Mouse (Mus musculus) heart, embryonic 13.5 days (tissue): ENCODE data around the gene Tnfrsf22. TPM values are rescaled to one million over a fixed set of nuclear protein-coding genes. Genes with fewer than 3 reads are reported as not detected.
A peak's percentile ranks its signal among the peaks of the same experiment; 100 is the strongest.

Experiments
- ATAC-seq: fragments of 200-750 bp; cut with Nextera tagmentation; 2 replicates; pipeline ENCODE4 v1.8.0; 2017; ENCODE audit warnings: moderate TSS enrichment; ENCODE audit not compliant: insufficient number of reproducible peaks, low FRiP score, low TSS enrichment; ENCODE audit errors: extremely low read depth
- H3K27ac ChIP-seq: fragments of 300-500 bp; sonication (generic); replicated peaks from 2 replicates; pipeline ENCODE4 v1.5.1; 2015; ENCODE audit warnings: moderate library complexity, mild to moderate bottlenecking, inconsistent platforms
- H3K27me3 ChIP-seq: fragments of 300-500 bp; sonication (generic); replicated peaks from 2 replicates; pipeline ENCODE4 v1.6.1; 2015; ENCODE audit warnings: mild to moderate bottlenecking, inconsistent platforms
- H3K36me3 ChIP-seq: fragments of 300-500 bp; sonication (generic); 2 replicates; pipeline ENCODE4 v1.6.1; 2015; ENCODE audit warnings: mild to moderate bottlenecking, inconsistent platforms
- H3K4me1 ChIP-seq: fragments of 300-500 bp; sonication (generic); 2 replicates; pipeline ENCODE4 v1.6.1; 2015; ENCODE audit warnings: inconsistent platforms
- H3K4me2 ChIP-seq: fragments of 300-500 bp; sonication (generic); 2 replicates; pipeline ENCODE4 v1.6.1; 2015; ENCODE audit warnings: inconsistent platforms, mild to moderate bottlenecking, moderate library complexity
- H3K4me3 ChIP-seq: fragments of 300-500 bp; sonication (generic); 2 replicates; pipeline ENCODE4 v1.5.1; 2015; ENCODE audit warnings: moderate library complexity, mild to moderate bottlenecking, inconsistent platforms
- H3K9ac ChIP-seq: fragments of 300-500 bp; sonication (generic); 2 replicates; pipeline ENCODE4 v1.6.1; 2015; ENCODE audit warnings: inconsistent platforms, mild to moderate bottlenecking, moderate library complexity
- H3K9me3 ChIP-seq: fragments of 300-500 bp; sonication (generic); 2 replicates; pipeline ENCODE4 v1.6.1; 2016; ENCODE audit warnings: inconsistent platforms
- WGBS: fragments of 180-500 bp; shearing (Covaris S2); methylation state at CpG from one replicate; pipeline ENCODE4 v1.1.7; 2015; ENCODE audit warnings: mixed read lengths; 5-methylcytosine and 5-hydroxymethylcytosine counted together
- polyA plus RNA-seq: library from polyadenylated mRNA; unstranded; fragments of >200 nt; fragmentation: Nextera tagmentation; extraction: Ambion mirVana; gene quantifications from 2 replicates; pipeline ENCODE4 v1.2.1, GENCODE M21; 2015

Tnfrsf22 gene
- polyA plus RNA-seq, 1 experiment from 2014 or later, result 5.3 TPM

- WGBS, result 85% methylated on average over 1 of the region's 1 CpGs
- Histone ChIP-seq H3K36me3 (no peaks in the 10 kb centered on the region), H3K4me1 (no peaks in the 10 kb centered on the region), H3K9ac (no peak within 1 kb of the TSS), H3K4me2 (no peak within 1 kb of the TSS), H3K27me3 (no peaks in the 10 kb centered on the region), H3K27ac (no peak within 1 kb of the TSS), H3K4me3 (no peak within 1 kb of the TSS), H3K9me3 (peaks cover 3% of the 10 kb centered on the region; the same call in 1 of the 2 replicates)
- ATAC-seq, result no peak
Observed at GRCm38 (mm10) chr7:143628540-143628939, 20.9 kb downstream of the Tnfrsf22 start, which contains the start of gene Tnfrsf26. TSS of gene Tnfrsf26 (minus strand) at chr7:143628722.

GRCm38 (mm10) chr7:143627555-143628286, 21.7 kb downstream of the Tnfrsf22 start:
- Histone ChIP-seq H3K9ac (no peak overlapping the region), H3K27ac (no peak overlapping the region), H3K4me3 (no peak overlapping the region), H3K9me3 (no peaks in the 10 kb centered on the region), H3K27me3 (no peaks in the 10 kb centered on the region), H3K4me1 (no peaks in the 10 kb centered on the region), H3K36me3 (no peaks in the 10 kb centered on the region), H3K4me2 (no peak overlapping the region)
- no peak for ATAC-seq
- 41% methylated on average over 10 of the region's 10 CpGs for WGBS

- Histone ChIP-seq H3K9me3 (no peaks in the 10 kb centered on the region), H3K27ac (no peak overlapping the region), H3K4me1 (no peaks in the 10 kb centered on the region), H3K9ac (no peak overlapping the region), H3K27me3 (no peaks in the 10 kb centered on the region), H3K4me3 (no peak overlapping the region), H3K4me2 (no peak overlapping the region), H3K36me3 (no peaks in the 10 kb centered on the region)
- WGBS, result 60% methylated on average over 2 of the region's 2 CpGs
- no peak for ATAC-seq
Observed at GRCm38 (mm10) chr7:143626178-143626577, 23.3 kb downstream of the Tnfrsf22 start.

- no peaks in the 10 kb centered on the region for H3K36me3 ChIP-seq
- no peak overlapping the region for H3K4me2 ChIP-seq
- H3K4me3 ChIP-seq, result no peak overlapping the region
- no peak for ATAC-seq
- H3K4me1 ChIP-seq, result no peaks in the 10 kb centered on the region
- H3K9ac ChIP-seq, result no peak overlapping the region
- no peaks in the 10 kb centered on the region for H3K9me3 ChIP-seq
- WGBS, result 53% methylated on average over 5 of the region's 5 CpGs
- no peak overlapping the region for H3K27ac ChIP-seq
- H3K27me3 ChIP-seq, result no peaks in the 10 kb centered on the region
Observed at GRCm38 (mm10) chr7:143625151-143625550, 24.3 kb downstream of the Tnfrsf22 start.

GRCm38 (mm10) chr7:143624561-143624960, 24.9 kb downstream of the Tnfrsf22 start:
- Histone ChIP-seq H3K4me1 (no peaks in the 10 kb centered on the region), H3K4me3 (no peak overlapping the region), H3K9me3 (no peaks in the 10 kb centered on the region), H3K4me2 (no peak overlapping the region), H3K27me3 (no peaks in the 10 kb centered on the region), H3K9ac (no peak overlapping the region), H3K36me3 (no peaks in the 10 kb centered on the region), H3K27ac (no peak overlapping the region)
- ATAC-seq, result no peak
- WGBS, result 73% methylated on average over 3 of the region's 3 CpGs

GRCm38 (mm10) chr7:143620951-143621350, 28.5 kb downstream of the Tnfrsf22 start:
- H3K4me2 ChIP-seq, result no peak overlapping the region
- no peak overlapping the region for H3K4me3 ChIP-seq
- no peaks in the 10 kb centered on the region for H3K4me1 ChIP-seq
- H3K27me3 ChIP-seq, result no peaks in the 10 kb centered on the region
- H3K27ac ChIP-seq, result no peak overlapping the region
- 40% methylated on average over 1 of the region's 1 CpGs for WGBS
- no peak overlapping the region for H3K9ac ChIP-seq
- ATAC-seq, result no peak
- no peaks in the 10 kb centered on the region for H3K36me3 ChIP-seq
- H3K9me3 ChIP-seq, result no peaks in the 10 kb centered on the region

GRCm38 (mm10) chr7:143614404-143615135, 34.9 kb downstream of the Tnfrsf22 start:
- H3K4me1 ChIP-seq, result peaks cover 19% of the 10 kb centered on the region
- peak overlapping the region; percentile 44 for H3K27ac ChIP-seq
- H3K27me3 ChIP-seq, result no peaks in the 10 kb centered on the region
- no peak for ATAC-seq
- H3K9me3 ChIP-seq, result no peaks in the 10 kb centered on the region
- peak overlapping the region; percentile 20; the same call in 1 of the 2 replicates for H3K4me2 ChIP-seq
- no peaks in the 10 kb centered on the region for H3K36me3 ChIP-seq
- WGBS, result 41% methylated on average over 9 of the region's 9 CpGs
- no peak overlapping the region for H3K4me3 ChIP-seq
- no peak overlapping the region for H3K9ac ChIP-seq

- no peak overlapping the region for H3K4me2 ChIP-seq
- H3K27me3 ChIP-seq, result no peaks in the 10 kb centered on the region
- no peak overlapping the region for H3K9ac ChIP-seq
- H3K36me3 ChIP-seq, result no peaks in the 10 kb centered on the region
- H3K4me3 ChIP-seq, result no peak overlapping the region
- no peaks in the 10 kb centered on the region for H3K9me3 ChIP-seq
- H3K4me1 ChIP-seq, result peaks cover 20% of the 10 kb centered on the region
- 48% methylated on average over 3 of the region's 3 CpGs for WGBS
- no peak overlapping the region for H3K27ac ChIP-seq
- ATAC-seq, result no peak
Observed at GRCm38 (mm10) chr7:143612215-143612614, 37.2 kb downstream of the Tnfrsf22 start.

- no peak overlapping the region for H3K27ac ChIP-seq
- WGBS, result 69% methylated on average over 3 of the region's 3 CpGs
- no peaks in the 10 kb centered on the region for H3K27me3 ChIP-seq
- 0 out of 2 replicates have a peak, but pooled peaks cover 10% of the 10 kb centered on the region for H3K4me1 ChIP-seq
- no peak overlapping the region for H3K4me2 ChIP-seq
- no peaks in the 10 kb centered on the region for H3K36me3 ChIP-seq
- no peak overlapping the region for H3K9ac ChIP-seq
- no peaks in the 10 kb centered on the region for H3K9me3 ChIP-seq
- no peak for ATAC-seq
- no peak overlapping the region for H3K4me3 ChIP-seq
Observed at GRCm38 (mm10) chr7:143605321-143605720, 44.1 kb downstream of the Tnfrsf22 start.

GRCm38 (mm10) chr7:143604889-143605288, 44.6 kb downstream of the Tnfrsf22 start:
- H3K27ac ChIP-seq, result no peak overlapping the region
- 0 out of 2 replicates have a peak, but pooled peaks cover 7% of the 10 kb centered on the region for H3K4me1 ChIP-seq
- no peak for ATAC-seq
- H3K9me3 ChIP-seq, result no peaks in the 10 kb centered on the region
- 60% methylated on average over 2 of the region's 2 CpGs for WGBS
- no peaks in the 10 kb centered on the region for H3K36me3 ChIP-seq
- no peak overlapping the region for H3K4me3 ChIP-seq
- no peaks in the 10 kb centered on the region for H3K27me3 ChIP-seq
- H3K4me2 ChIP-seq, result no peak overlapping the region
- no peak overlapping the region for H3K9ac ChIP-seq

- Histone ChIP-seq H3K9me3 (no peaks in the 10 kb centered on the region), H3K4me3 (no peak overlapping the region), H3K27me3 (no peaks in the 10 kb centered on the region), H3K36me3 (peaks cover under 1% of the 10 kb centered on the region; the same call in 1 of the 2 replicates), H3K27ac (no peak overlapping the region), H3K4me2 (no peak overlapping the region), H3K9ac (no peak overlapping the region), H3K4me1 (peaks cover 17% of the 10 kb centered on the region)
- no peak for ATAC-seq
- WGBS, result 73% methylated on average over 2 of the region's 2 CpGs
Observed at GRCm38 (mm10) chr7:143601705-143602104, 47.8 kb downstream of the Tnfrsf22 start.
